Mouse (Mus musculus): ENCODE data around the gene Olfr339.
"Not testable (repeated sequence)": the region's sequence is repeated elsewhere in the genome, so short reads cannot be mapped to it uniquely, and the experiment has no call there.

The Olfr339 gene
- long read RNA-seq, experiment 1, result 0 reads
- long read RNA-seq, experiment 2, result 0 reads

GRCm38 (mm10) chr2:36418647-36419046, at the start of gene Olfr339:
Gene Olfr339 (plus strand): TSS chr2:36418947.
- intact Hi-C loops (cut with DNase I), result no loop called here

GRCm38 (mm10) chr2:36373219-36373618, 45.5 kb upstream of the Olfr339 start, which contains the start of gene Olfr338:
Gene Olfr338 (plus strand): TSS chr2:36373519.
- intact Hi-C loops (cut with DNase I), result no loop called here

- intact Hi-C loops (cut with DNase I), result not testable (repeated sequence)
Observed at GRCm38 (mm10) chr2:36415174-36415573, 3.6 kb upstream of the Olfr339 start.

GRCm38 (mm10) chr2:36415591-36415990, 3.2 kb upstream of the Olfr339 start:
- intact Hi-C loops (cut with DNase I), result not testable (repeated sequence)

- intact Hi-C loops (cut with DNase I), result no loop called here
Observed at GRCm38 (mm10) chr2:36452287-36452686, 33.5 kb downstream of the Olfr339 start, which contains the start of gene Olfr340. Gene Olfr340 (plus strand): TSS chr2:36452587.

GRCm38 (mm10) chr2:36473634-36474033, 54.9 kb downstream of the Olfr339 start:
- intact Hi-C loops (cut with DNase I), result no loop called here

All from adrenal gland (tissue).